Mouse (Mus musculus) effector memory CD4-positive, alpha-beta T cell, adult 7 months (primary cell): Measurements from ENCODE around the gene Syndig1l. TPM values are rescaled to one million over a fixed set of nuclear protein-coding genes. Genes with fewer than 3 reads are reported as not detected.

Experiments used
- polyA plus RNA-seq: library from polyadenylated mRNA; unstranded; fragments of 100-300 nt; shearing (Covaris generic); gene quantifications from one replicate; pipeline ENCODE4 v1.2.1, GENCODE M21; 2017

The Syndig1l gene
- polyA plus RNA-seq: 0.22 TPM

GRCm38 (mm10) chr12:84698319-84699081 lies at the start of gene Syndig1l:
TSS of gene Syndig1l (minus strand) at chr12:84698831.

GRCm38 (mm10) chr12:84640654-84641053 lies 58.0 kb downstream of the Syndig1l start, which contains the start of gene Vrtn:
TSS of gene Vrtn (plus strand) at chr12:84641019.

Other genes starting within 250 kb of the Syndig1l start
- 9.6 TPM for gene Aldh6a1, start 247.8 kb downstream of the Syndig1l start, polyA plus RNA-seq
- 26.8 TPM for gene Lin52, start 247.4 kb downstream of the Syndig1l start, polyA plus RNA-seq
- gene Vsx2, start 129.1 kb downstream of the Syndig1l start, polyA plus RNA-seq: not detected
- gene Abcd4, start 81.4 kb downstream of the Syndig1l start, polyA plus RNA-seq: 12.9 TPM
- gene Vrtn, start 57.8 kb downstream of the Syndig1l start, polyA plus RNA-seq: 0.24 TPM
- 80.8 TPM for gene Npc2, start 74.3 kb upstream of the Syndig1l start, polyA plus RNA-seq
- 83.6 TPM for gene Isca2, start 74.4 kb upstream of the Syndig1l start, polyA plus RNA-seq
- 0.28 TPM for gene Ltbp2, start 177.7 kb upstream of the Syndig1l start, polyA plus RNA-seq